Comparison of ENCODE assay signal across 12 mouse cellular contexts in genomic region chr10:96377549-96377948, GRCm38 (mm10).
A peak's percentile ranks its signal among the peaks of the same experiment; 100 is the strongest.
DNase-seq lines count a peak whose midpoint lies in the region; ATAC-seq and TF ChIP-seq lines count a peak whose summit lies in the region.
"Had no signal": no experiment of that assay in that cellular context is flagged by ENCODE, and none has a peak within 500 bp of the region (broad histone marks: within the 10 kb centered on the region; RNA-seq: fewer than 3 reads in every experiment).

No protein-coding gene starts in this region.

- no peaks in the 10 kb centered on the region for H3K27me3 ChIP-seq in liver, adult 2 months (ENCODE audit: control insufficient read depth, insufficient read depth, low read length)
- H3K27me3 ChIP-seq in midbrain, embryonic 11.5 days (ENCODE audit: control insufficient read depth, insufficient read depth, low read length), result no peaks in the 10 kb centered on the region
- H3K27me3 ChIP-seq: hindbrain, embryonic 12.5 days had no signal

- H3K4me1 ChIP-seq in liver, adult 2 months (ENCODE audit: control insufficient read depth, insufficient read depth, low read length), result no peaks in the 10 kb centered on the region
- peaks cover 15% of the 10 kb centered on the region for H3K4me1 ChIP-seq in bone marrow, adult 2 months (ENCODE audit: control insufficient read depth, insufficient read depth, low read length)
- no peaks in the 10 kb centered on the region for H3K4me1 ChIP-seq in midbrain, embryonic 11.5 days (ENCODE audit: control insufficient read depth, insufficient read depth, low read length)
- H3K4me1 ChIP-seq: hindbrain, embryonic 12.5 days had no signal

- no peak for TF ChIP-seq POLR2A in liver, adult 2 months (IDR thresholded peaks at IDR 0.05; ENCODE audit: extremely low read depth, insufficient read depth, low read length)
- TF ChIP-seq POLR2A in bone marrow, adult 2 months (IDR thresholded peaks at IDR 0.05; ENCODE audit: borderline replicate concordance, control insufficient read depth, low read depth, low read length), result no peak

- no peak for TF ChIP-seq CTCF in liver, adult 2 months (IDR thresholded peaks at IDR 0.05; ENCODE audit: low read depth, low read length)
- TF ChIP-seq CTCF in bone marrow, adult 2 months (IDR thresholded peaks at IDR 0.05; ENCODE audit: control insufficient read depth, insufficient read depth, low read length), result no peak

- H3K79me2 ChIP-seq in liver, adult 2 months (ENCODE audit: control insufficient read depth, insufficient read depth, low read length), result no peaks in the 10 kb centered on the region

- no peak overlapping the region for H3K4me3 ChIP-seq in liver, adult 2 months (ENCODE audit: insufficient read depth, low read depth, low read length)
- no peak overlapping the region for H3K4me3 ChIP-seq in bone marrow, adult 2 months (replicated peaks; ENCODE audit: control insufficient read depth, low read depth, low read length)
- H3K4me3 ChIP-seq in midbrain, embryonic 11.5 days (ENCODE audit: low read depth, low read length), result no peak overlapping the region
- H3K4me3 ChIP-seq: hindbrain, embryonic 12.5 days had no signal

- H3K36me3 ChIP-seq in liver, adult 2 months (ENCODE audit: control insufficient read depth, insufficient read depth, low read length), result no peaks in the 10 kb centered on the region
- H3K36me3 ChIP-seq in midbrain, embryonic 11.5 days (ENCODE audit: control insufficient read depth, insufficient read depth, low read length), result no peaks in the 10 kb centered on the region
- H3K36me3 ChIP-seq: hindbrain, embryonic 12.5 days had no signal

- H3K27ac ChIP-seq in liver, adult 2 months (replicated peaks; ENCODE audit: insufficient read depth, low read depth, low read length), result no peak overlapping the region
- H3K27ac ChIP-seq in bone marrow, adult 2 months (ENCODE audit: control insufficient read depth, insufficient read depth, low read depth, low read length, poor library complexity), result peak overlapping the region; percentile 47; the same call in 1 of the 2 replicates
- H3K27ac ChIP-seq in midbrain, embryonic 11.5 days (ENCODE audit: low read depth, low read length), result no peak overlapping the region
- H3K27ac ChIP-seq: hindbrain, embryonic 12.5 days had no signal

- DNase-seq in adrenal gland, postnatal 14 days, result peak; percentile 14
- no peak for DNase-seq in adrenal gland, postnatal 4 days (ENCODE audit: low spot score in 2 of 2)
- peak; percentile 33 for DNase-seq in liver, adult 2 months (ENCODE audit: extremely low read depth, low read depth, low spot score)
- DNase-seq in liver, result no peak
- DNase-seq in natural killer cell, adult 2 months (ENCODE audit: low spot score in 2 of 2), result peak; percentile 51 to 66
- no peak for DNase-seq in midbrain, embryonic 11.5 days (ENCODE audit: low spot score, missing footprints)
- no peak for DNase-seq in right cerebral cortex, adult 18-20 months
- DNase-seq: cerebellum, adult 18-20 months; liver, postnatal 0 days had no signal

- ATAC-seq in midbrain, embryonic 11.5 days (ENCODE audit: low FRiP score), result no peak
- ATAC-seq: liver, postnatal 0 days had no signal

- H3K4me2 ChIP-seq in midbrain, embryonic 11.5 days, result no peak overlapping the region
- H3K4me2 ChIP-seq: heart, embryonic 11.5 days; hindbrain, embryonic 12.5 days had no signal

- H3K9me3 ChIP-seq in midbrain, embryonic 11.5 days (ENCODE audit: control insufficient read depth, low read length), result no peaks in the 10 kb centered on the region
- H3K9me3 ChIP-seq: hindbrain, embryonic 12.5 days had no signal

- H3K9ac ChIP-seq in liver, adult 2 months (ENCODE audit: low read depth, low read length), result no peak overlapping the region
- no peak overlapping the region for H3K9ac ChIP-seq in midbrain, embryonic 11.5 days (ENCODE audit: low read length)
- H3K9ac ChIP-seq: hindbrain, embryonic 12.5 days; liver, postnatal 0 days had no signal

- 81% methylated on average over 4 of the region's 4 CpGs for WGBS in liver, adult 2 months
- 39% methylated on average over 4 of the region's 4 CpGs for WGBS in bone marrow, adult 2 months
- 81% methylated on average over 4 of the region's 4 CpGs for WGBS in midbrain, embryonic 11.5 days

Comparison
In these comparisons a context has a peak if more than half of its experiments do, and no peak if none do; other contexts are left out.
1. DNase-seq: peak in adrenal gland, postnatal 14 days (single experiment), liver, adult 2 months (single experiment) and natural killer cell, adult 2 months (2 of 2); none in adrenal gland, postnatal 4 days (0 of 2), liver (single experiment), midbrain, embryonic 11.5 days (single experiment) and right cerebral cortex, adult 18-20 months (single experiment).